Comparison of ENCODE assay signal across 37 mouse cellular contexts in the genomic region with DNA sequence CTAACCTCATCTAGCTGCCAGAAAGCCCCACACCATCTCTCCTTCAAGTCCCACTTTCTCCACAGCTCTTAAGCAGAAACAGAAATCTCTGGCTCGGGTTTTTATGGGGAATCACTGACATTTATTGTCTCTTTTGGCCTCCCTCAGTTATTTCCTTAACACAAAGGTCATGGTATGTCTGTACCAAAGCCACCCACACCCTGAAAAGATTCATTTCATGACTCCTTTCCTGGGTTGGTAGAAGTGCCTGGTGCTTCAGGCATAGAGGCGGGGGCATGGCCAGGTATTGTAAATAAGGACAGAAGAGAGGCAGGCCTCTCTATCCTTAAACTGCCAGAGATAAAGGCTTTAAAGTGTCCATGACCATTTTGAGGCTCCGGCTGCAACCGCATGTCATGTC. TPM values are rescaled to one million over a fixed set of nuclear protein-coding genes. Genes with fewer than 3 reads are reported as not detected.
"Had no signal": no experiment of that assay in that cellular context is flagged by ENCODE, and none has a peak within 500 bp of the region (broad histone marks: within the 10 kb centered on the region; RNA-seq: fewer than 3 reads in every experiment).

No protein-coding gene starts in this region.

- H3K27ac ChIP-seq: heart, adult 2 months; heart, embryonic 13.5 days; heart, embryonic 15.5 days; hindbrain, embryonic 10.5 days; hindbrain, embryonic 12.5 days; hindbrain, embryonic 14.5 days; kidney, embryonic 15.5 days; kidney, postnatal 0 days; limb, embryonic 13.5 days; limb, embryonic 15.5 days had no signal

- DNase-seq: gastrocnemius, postnatal 14 days; gastrocnemius, postnatal 36 days; heart, adult 11 months; heart, adult 2 months; heart, postnatal 4 days; kidney, adult 11 months; kidney, adult 2 months; kidney, adult 9 months; kidney, postnatal 14 days; kidney, postnatal 36 days; layer of hippocampus, adult 9-11 months; layer of hippocampus, postnatal 36 days; left cerebral cortex, postnatal 4 days had no signal

- H3K4me2 ChIP-seq: heart, embryonic 11.5 days; heart, embryonic 13.5 days; heart, embryonic 15.5 days; hindbrain, embryonic 12.5 days; hindbrain, embryonic 14.5 days; kidney, embryonic 15.5 days; limb, embryonic 13.5 days; limb, embryonic 15.5 days had no signal

- ATAC-seq: hindbrain, embryonic 16.5 days; inflammation-experienced regulatory T-cells, adult 6 months had no signal

- H3K27me3 ChIP-seq: heart, embryonic 13.5 days; heart, embryonic 15.5 days; hindbrain, embryonic 12.5 days; kidney, embryonic 15.5 days; limb, embryonic 13.5 days; limb, embryonic 15.5 days had no signal

- H3K4me1 ChIP-seq: heart, embryonic 15.5 days; hindbrain, embryonic 10.5 days; hindbrain, embryonic 12.5 days; kidney, embryonic 15.5 days; limb, embryonic 13.5 days had no signal

- H3K4me3 ChIP-seq: heart, adult 2 months; heart, embryonic 13.5 days; heart, embryonic 15.5 days; hindbrain, embryonic 10.5 days; hindbrain, embryonic 12.5 days; kidney, embryonic 15.5 days; limb, embryonic 13.5 days; limb, embryonic 15.5 days had no signal

- H3K9me3 ChIP-seq: heart, embryonic 13.5 days; heart, embryonic 15.5 days; hindbrain, embryonic 10.5 days; hindbrain, embryonic 12.5 days; kidney, embryonic 15.5 days; limb, embryonic 13.5 days; limb, embryonic 15.5 days had no signal

- H3K9ac ChIP-seq: heart, embryonic 13.5 days; heart, embryonic 15.5 days; hindbrain, embryonic 12.5 days; hindbrain, embryonic 14.5 days; kidney, embryonic 15.5 days; limb, embryonic 13.5 days; limb, embryonic 15.5 days had no signal

RNA-seq across cellular contexts. Expression of gene Pla2g4f, which starts 0.5 kb away (rescaled TPM):
- total RNA-seq: gastrocnemius, adult 8-10 months; gastrocnemius, postnatal 14 days; gastrocnemius, postnatal 36 days; heart, adult 2 months; heart, postnatal 25 days; heart, postnatal 4 days; layer of hippocampus, adult 18-20 months; layer of hippocampus, adult 8-10 months; layer of hippocampus, postnatal 36 days; left cerebral cortex, adult 18-20 months; left cerebral cortex, adult 8-10 months; left cerebral cortex, postnatal 10 days; left cerebral cortex, postnatal 25 days; left cerebral cortex, postnatal 4 days had no signal
- polyA plus RNA-seq: heart, embryonic 11.5 days; hindbrain, embryonic 10.5 days; hindbrain, embryonic 14.5 days; hindbrain, embryonic 16.5 days; kidney, embryonic 15.5 days; limb, embryonic 11.5 days had no signal

RNA-seq across cellular contexts. Expression of gene Pla2g4d, which starts 25.5 kb away (rescaled TPM):
- total RNA-seq: gastrocnemius, adult 8-10 months; gastrocnemius, postnatal 14 days; gastrocnemius, postnatal 36 days; heart, adult 2 months; heart, postnatal 25 days; heart, postnatal 4 days; layer of hippocampus, adult 18-20 months; layer of hippocampus, adult 8-10 months; layer of hippocampus, postnatal 36 days; left cerebral cortex, adult 8-10 months; left cerebral cortex, postnatal 25 days; liver, adult 2 months had no signal
- polyA plus RNA-seq: heart, adult 2 months; heart, embryonic 11.5 days; heart, embryonic 13.5 days; heart, postnatal 0 days; hindbrain, embryonic 10.5 days; hindbrain, embryonic 12.5 days; hindbrain, embryonic 14.5 days; inflammation-experienced regulatory T-cells, adult 6 months; kidney, adult 2 months; large intestine, adult 2 months; liver, adult 2 months had no signal
